Mouse (Mus musculus) olfactory bulb, adult 2 months (tissue): ENCODE data around the gene Palld. TPM values are rescaled to one million over a fixed set of nuclear protein-coding genes. Genes with fewer than 3 reads are reported as not detected.

Experiments
- H3K27ac ChIP-seq: fragments of 200-500 bp; 2 replicates; pipeline ENCODE4 v1.5.1; 2012; ENCODE audit warnings: low read depth, low read length; ENCODE audit not compliant: insufficient read depth
- H3K4me1 ChIP-seq: fragments of 200-500 bp; 2 replicates; pipeline ENCODE4 v1.6.1; 2012; ENCODE audit warnings: low read length; ENCODE audit not compliant: control insufficient read depth, insufficient read depth
- H3K4me3 ChIP-seq: fragments of 200-500 bp; 2 replicates; pipeline ENCODE4 v1.5.1; 2012; ENCODE audit warnings: mild to moderate bottlenecking, low read depth, low read length, moderate library complexity; ENCODE audit not compliant: insufficient read depth
- CTCF ChIP-seq: fragments of 200-500 bp; IDR thresholded peaks from 2 replicates; pipeline ENCODE4 v1.5.1; 2012; ENCODE audit warnings: low read depth, mild to moderate bottlenecking, low read length, moderate library complexity; ENCODE audit not compliant: insufficient read depth
- POLR2A ChIP-seq: fragments of 200-500 bp; IDR thresholded peaks from 2 replicates; pipeline ENCODE4 v1.6.1; 2012; ENCODE audit warnings: mild to moderate bottlenecking, low read depth, low read length, moderate library complexity; ENCODE audit not compliant: insufficient read depth
- whole genome bisulfite sequencing: fragments of 180-500 bp; shearing (Covaris S2); methylation state at CpG from one replicate; pipeline ENCODE4 v1.1.7; 2018; 5-methylcytosine and 5-hydroxymethylcytosine counted together
- polyA plus RNA-seq: library from polyadenylated mRNA; stranded (reverse); fragments of >200 nt; gene quantifications from 2 replicates; pipeline ENCODE4 v1.2.4, GENCODE M21; 2012; ENCODE audit warnings: low replicate concordance; ENCODE audit not compliant: missing spikeins, insufficient read depth, insufficient read length

Palld gene
- polyA plus RNA-seq, 1 experiment, result not detected

DNA sequence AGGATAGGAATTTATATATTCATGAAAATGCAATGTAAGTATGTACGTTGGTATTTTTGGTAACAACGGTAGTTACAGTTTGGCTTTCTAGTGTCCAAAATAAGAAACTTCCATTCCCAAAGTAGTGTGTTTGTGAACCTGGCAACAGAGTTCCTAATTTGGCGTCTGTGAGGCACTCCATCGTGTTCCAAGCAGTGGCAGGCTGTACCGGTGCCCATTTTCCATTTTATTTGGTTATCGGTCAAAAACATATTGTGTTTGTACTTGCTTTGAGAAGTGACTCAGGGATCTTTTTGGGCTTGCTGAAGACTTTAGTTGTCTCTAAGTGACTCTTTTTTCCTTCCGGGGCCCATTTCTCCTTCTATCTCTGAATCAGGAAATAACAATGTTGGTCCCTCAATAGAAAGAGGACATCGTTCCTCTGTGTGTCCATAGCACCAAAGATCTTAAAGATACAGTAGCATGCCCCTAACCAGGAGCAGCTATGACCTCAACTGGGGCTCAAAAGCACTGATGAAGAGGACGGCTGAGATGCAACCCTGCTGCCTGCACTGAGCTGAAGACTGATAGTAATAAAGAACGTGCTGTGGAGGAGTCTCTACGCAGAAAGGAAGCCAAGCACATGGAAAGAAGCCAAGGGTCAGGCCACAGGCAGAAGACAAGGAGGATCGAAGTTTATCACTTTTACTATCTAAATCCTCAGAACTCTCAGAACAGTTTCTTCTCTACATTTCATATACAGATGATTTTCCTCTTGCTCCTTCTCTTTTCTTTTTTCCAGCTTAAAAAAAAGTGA lies 344.2 kb downstream of the Palld start:
- 56% methylated on average over 12 of the region's 12 CpGs for WGBS
- no peak overlapping the region for H3K4me3 ChIP-seq
- H3K27ac ChIP-seq, result no peak overlapping the region
- H3K4me1 ChIP-seq, result no peaks in the 10 kb centered on the region
- no peak for TF ChIP-seq CTCF
- no peak for TF ChIP-seq POLR2A

DNA sequence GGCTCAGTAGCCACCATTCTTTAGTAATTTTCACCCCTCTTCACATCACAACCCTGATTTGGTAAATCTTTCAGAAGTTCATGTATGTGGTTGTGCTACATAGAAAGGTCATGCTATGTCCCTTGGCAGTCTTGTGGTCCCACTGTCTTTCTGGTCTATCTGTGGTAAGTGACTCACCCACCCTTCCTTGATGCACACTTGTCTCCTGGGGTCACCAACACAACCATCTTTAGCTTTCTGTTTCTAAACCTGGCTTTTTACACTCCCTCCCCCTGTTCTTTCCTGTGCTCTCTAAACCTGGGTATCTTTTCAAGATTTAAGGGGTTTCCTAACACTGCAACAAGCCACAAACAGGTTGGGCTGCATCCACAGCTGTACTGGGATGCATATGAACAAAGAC lies 345.5 kb downstream of the Palld start:
- TF ChIP-seq CTCF (no peak), POLR2A (no peak)

DNA sequence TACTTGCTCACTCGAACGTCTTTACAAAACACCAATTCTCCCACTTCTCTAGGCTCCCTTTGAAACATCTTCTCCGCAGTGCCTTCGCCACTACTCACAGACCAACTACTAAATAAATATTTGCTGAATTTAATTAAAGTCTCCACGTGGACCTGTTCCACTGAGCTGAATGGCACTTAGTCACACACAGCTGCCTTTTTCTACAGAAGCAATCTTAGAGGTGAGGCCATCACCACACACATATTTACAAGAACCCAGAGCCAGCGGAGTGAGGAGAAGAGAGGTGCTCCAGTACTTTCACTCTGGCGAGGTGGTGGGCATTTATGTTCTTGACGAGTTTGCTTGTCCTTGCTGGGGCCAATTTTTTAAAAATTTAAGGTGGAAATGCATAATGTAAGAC lies 346.3 kb downstream of the Palld start:
- WGBS, result 70% methylated on average over 8 of the region's 8 CpGs
- TF ChIP-seq CTCF (no peak), POLR2A (no peak)
- Histone ChIP-seq H3K27ac (no peak overlapping the region), H3K4me3 (no peak overlapping the region), H3K4me1 (no peaks in the 10 kb centered on the region)

More for the DNA sequence above, 345.5 kb downstream of the Palld start:
- no peak overlapping the region for H3K4me3 ChIP-seq
- no peaks in the 10 kb centered on the region for H3K4me1 ChIP-seq
- H3K27ac ChIP-seq, result no peak overlapping the region

DNA sequence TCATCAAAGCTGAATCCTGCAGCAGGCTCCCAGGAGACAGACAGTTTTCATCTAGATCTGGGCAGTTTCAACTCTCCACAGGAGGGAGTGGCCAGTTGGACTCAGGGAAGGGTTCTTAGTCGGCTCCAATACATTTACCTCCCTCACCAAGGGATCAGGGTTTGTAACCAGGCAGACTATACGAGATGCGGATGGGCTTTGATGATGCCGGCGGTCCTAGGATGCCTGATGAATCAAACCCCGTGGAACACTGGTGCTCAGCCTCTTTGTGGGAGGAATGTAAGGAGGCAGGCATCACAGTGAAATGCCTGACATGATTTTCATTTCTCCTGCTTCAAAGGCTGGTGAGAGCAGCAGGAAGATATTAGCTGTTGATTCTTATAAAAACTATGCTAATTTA lies 347.1 kb downstream of the Palld start:
- TF ChIP-seq CTCF (no peak), POLR2A (no peak)
- 69% methylated on average over 6 of the region's 6 CpGs for WGBS
- H3K4me3 ChIP-seq, result no peak overlapping the region
- H3K4me1 ChIP-seq, result no peaks in the 10 kb centered on the region
- no peak overlapping the region for H3K27ac ChIP-seq

DNA sequence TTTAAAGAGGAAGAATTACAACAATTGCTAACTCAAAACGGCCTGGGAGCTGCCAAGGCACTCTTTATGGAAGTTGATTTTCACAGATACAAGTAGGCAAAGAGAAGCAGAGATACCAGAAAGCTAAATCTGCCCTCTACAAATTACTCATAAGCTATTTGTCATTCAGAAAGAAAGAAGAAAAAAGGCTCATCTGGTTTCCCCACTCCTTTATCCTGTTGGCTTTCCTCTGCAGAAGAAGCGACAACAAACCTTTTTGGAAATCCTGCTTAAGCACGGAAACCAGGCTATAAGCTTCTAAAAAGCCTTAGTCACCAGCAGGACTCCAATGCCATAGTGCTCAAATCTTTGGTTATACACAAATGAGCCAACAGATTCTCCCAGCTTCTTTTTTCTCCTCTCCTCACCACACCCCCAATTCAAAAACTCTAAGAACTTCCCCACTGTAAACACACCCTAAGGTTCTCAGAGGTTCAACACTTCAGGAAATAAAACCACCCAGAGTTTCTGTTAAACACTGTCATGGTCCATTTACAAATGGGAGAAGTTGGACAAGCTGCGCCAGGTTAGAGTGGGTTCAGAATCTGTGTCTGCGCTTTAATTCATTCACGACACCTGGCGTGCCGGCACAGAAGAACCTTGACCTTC lies 349.6 kb downstream of the Palld start:
- WGBS, result 92% methylated on average over 8 of the region's 8 CpGs
- no peak overlapping the region for H3K4me3 ChIP-seq

DNA sequence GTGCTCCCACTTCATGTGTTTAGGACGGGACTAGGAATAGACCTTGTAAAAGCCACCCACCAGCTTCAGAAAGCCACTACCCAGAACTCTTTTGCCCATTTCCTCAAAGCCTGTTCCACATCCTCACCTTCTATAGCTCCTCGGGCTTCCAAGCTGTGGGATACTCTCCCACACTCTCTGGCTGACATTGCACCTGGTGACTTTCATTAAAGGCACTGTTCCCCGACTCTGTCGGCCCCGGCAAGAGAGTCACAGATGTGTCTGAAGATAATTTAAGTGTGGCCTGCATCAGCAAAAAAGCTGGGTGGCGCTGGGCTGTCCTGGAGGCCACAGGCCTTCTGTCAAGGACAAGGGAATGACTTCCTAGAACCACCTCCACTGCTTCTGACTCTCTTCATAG lies 350.3 kb downstream of the Palld start:
- no peak overlapping the region for H3K27ac ChIP-seq
- no peak overlapping the region for H3K4me3 ChIP-seq
- no peaks in the 10 kb centered on the region for H3K4me1 ChIP-seq
- WGBS, result 62% methylated on average over 6 of the region's 6 CpGs
- TF ChIP-seq CTCF (no peak), POLR2A (no peak)

More for the DNA sequence above, 349.6 kb downstream of the Palld start:
- no peak for TF ChIP-seq POLR2A
- TF ChIP-seq CTCF, result no peak
- Histone ChIP-seq H3K4me1 (no peaks in the 10 kb centered on the region), H3K27ac (no peak overlapping the region)

DNA sequence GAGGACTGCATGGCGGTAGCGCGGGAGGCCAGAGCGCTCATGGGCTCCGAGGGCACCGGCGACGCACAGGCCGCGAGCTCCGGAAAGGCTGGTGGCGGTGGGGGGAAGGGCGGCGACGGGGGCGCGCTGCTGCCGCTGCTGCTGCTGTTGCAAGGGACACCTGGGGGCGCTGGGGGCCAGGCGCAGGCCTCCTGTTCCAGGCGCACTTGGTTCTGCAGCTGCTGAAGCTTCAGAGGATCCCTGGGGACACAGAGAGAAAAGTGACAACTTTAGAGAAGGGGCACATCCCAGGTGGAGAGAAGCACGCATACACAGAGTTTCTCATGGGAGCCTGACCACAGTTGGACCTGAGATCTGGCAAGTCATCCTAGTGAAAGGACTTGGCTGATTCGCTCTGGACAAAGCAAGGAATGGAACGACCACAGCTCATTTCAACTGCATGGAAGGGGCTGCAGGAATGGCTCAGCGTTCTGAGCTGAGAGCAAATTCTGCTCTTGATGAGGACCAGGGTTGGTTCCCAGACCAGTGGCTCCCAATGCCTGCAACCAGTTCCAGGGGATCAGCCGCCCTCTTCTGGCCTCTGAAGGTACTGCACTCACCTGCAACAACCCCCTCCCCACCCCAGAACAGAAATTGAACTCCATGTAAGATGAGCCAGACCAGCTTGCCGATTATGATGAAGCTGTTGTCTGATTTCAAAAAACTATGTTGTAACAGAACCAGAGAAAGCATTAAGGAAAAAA lies 352.3 kb downstream of the Palld start:
- TF ChIP-seq POLR2A, result no peak
- no peak for TF ChIP-seq CTCF
- 73% methylated on average over 27 of the region's 27 CpGs for WGBS
- no peak overlapping the region for H3K27ac ChIP-seq
- H3K4me1 ChIP-seq, result no peaks in the 10 kb centered on the region
- no peak overlapping the region for H3K4me3 ChIP-seq

DNA sequence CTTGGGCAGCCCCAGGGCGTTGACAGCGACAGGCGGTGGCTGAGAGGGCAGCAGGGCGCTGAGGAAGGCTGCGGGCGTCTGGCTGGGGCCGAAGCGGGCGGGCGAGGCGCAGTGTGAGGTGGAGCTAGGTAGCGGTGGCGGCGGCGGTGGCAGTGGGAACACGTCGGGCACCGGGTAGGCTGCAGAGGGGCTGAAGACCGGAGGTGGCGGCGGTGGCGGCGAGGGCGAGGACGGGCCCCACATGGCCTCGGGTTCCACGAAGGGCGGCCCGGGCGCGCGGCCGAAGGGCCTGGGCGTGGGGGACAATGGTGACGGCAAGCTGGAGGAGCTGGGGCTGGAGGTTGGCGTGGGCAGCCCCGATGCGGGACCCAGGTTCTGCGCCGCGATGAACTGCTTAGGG lies 352.9 kb downstream of the Palld start:
- Histone ChIP-seq H3K4me3 (no peak overlapping the region), H3K4me1 (no peaks in the 10 kb centered on the region), H3K27ac (no peak overlapping the region)
- TF ChIP-seq POLR2A, result no peak
- TF ChIP-seq CTCF, result no peak
- 87% methylated on average over 41 of the region's 41 CpGs for WGBS
